Mouse (Mus musculus) T-cell, adult 66 days (primary cell): ENCODE data around the gene Gm31571. TPM values are rescaled to one million over a fixed set of nuclear protein-coding genes. Genes with fewer than 3 reads are reported as not detected.

Source experiments
- total RNA-seq, 2 experiments: library from RNA; stranded (reverse); gene quantifications; 3 replicates in 1 of 2; 4 replicates in 1 of 2; pipeline ENCODE4 v1.2.4; 2023

The Gm31571 gene
- total RNA-seq = not detected

GRCm38 (mm10) chrY:22051253-22051652, at the start of gene Gm31571:
Gm31571 (minus strand) TSS chrY:22051353.

